Mouse (Mus musculus): ENCODE data around the gene Ptprk.

The Ptprk gene

GRCm38 (mm10) chr10:28297531-28297930 is 222.9 kb downstream of the Ptprk start:
- no peak for DNase-seq (ENCODE audit: low spot score in 2 of 2)

DNA sequence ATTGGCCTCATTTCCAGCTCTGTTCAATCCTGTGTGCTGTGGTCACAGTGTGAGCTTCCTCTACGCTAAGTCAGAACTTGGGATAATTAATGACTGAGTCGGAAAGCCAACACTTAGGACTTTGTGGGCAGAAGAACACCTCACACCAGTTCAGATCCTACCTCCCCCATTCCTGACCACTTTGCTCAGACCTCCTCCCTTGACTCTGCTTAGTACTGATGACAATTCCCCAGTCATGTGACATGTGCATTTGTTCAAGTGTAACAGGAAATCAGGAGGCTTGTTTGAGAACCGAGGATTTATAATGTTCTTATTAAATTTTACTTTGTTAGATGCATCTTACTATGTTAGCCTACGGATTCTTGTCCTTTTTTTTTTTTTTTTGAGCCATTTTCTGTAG is 224.6 kb downstream of the Ptprk start:
- no peak for DNase-seq (ENCODE audit: low spot score in 2 of 2)

DNA sequence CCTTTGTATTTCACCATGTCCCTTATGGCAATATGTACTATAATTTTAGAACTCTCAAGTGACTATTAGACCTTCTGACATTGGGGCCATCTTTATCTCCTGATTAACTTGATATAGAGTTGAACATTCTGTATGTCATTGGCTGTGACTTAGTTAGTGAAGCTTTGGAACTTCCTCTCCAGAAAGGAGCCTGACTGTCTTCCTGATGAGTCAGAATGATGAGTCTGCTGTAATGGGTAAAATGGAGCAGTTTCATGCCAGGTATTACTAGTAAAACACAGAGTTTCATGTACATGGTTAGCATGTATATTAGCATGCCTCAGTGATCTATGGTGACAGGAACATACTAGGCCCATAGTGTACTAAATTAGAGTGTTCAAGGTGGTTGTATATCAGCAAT is 229.2 kb downstream of the Ptprk start:
- DNase-seq (ENCODE audit: low spot score in 2 of 2), result no peak

DNA sequence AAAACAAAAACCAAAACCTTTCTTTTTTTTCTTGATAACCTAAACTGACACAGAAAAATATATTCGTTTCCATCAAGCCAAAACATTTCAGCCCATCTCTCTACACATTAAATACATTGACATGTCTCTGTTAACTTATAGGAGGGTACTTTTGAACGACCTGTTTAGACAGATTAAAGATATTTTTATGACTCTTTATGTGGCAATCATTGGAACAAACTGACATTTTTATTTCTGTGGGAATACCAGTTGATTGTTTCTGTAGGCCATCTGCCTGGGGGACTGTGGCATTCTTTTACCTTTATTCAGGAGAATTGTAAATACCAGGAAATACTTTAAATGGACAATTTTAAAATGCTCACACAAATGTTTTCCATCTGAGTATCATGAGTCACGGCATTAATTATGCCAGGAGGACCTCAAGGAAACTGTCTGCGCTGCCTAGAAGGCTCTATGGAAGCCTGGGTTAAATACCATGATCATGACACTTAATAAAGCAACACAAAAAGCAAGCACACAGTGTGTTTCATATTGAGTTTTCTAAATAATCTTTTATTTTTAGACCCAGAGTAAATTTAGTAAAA is 229.8 kb downstream of the Ptprk start:
- no peak for DNase-seq (ENCODE audit: low spot score in 2 of 2)

- no peak for DNase-seq (ENCODE audit: low spot score in 2 of 2)
These were observed 231.9 kb downstream of the Ptprk start for GRCm38 (mm10) chr10:28306451-28307086.

- no peak for DNase-seq (ENCODE audit: low spot score in 2 of 2)
These were observed 236.7 kb downstream of the Ptprk start for GRCm38 (mm10) chr10:28311369-28311768.

DNA sequence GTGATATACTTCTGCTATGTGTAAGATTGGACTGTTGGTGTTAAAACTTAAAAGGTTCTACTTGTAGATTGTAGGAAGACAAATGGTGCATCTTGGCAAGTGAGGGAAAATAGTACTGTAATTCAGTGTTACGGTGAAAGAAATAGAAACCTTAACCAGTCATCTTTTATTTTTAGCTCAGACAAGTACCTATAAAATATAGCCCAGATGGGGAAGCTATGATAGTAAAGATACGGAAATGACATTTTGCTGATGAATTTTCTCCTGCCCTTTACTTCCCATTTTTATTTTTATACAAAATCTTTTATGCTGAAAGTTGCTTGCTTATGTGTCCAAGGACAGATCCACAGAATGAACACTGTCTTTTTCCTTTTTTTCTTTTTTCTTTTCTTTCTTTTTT is 248.4 kb downstream of the Ptprk start:
- no peak for DNase-seq (ENCODE audit: low spot score in 2 of 2)

- DNase-seq (ENCODE audit: low spot score in 2 of 2), result no peak
These were observed 260.6 kb downstream of the Ptprk start for GRCm38 (mm10) chr10:28335232-28335631.

GRCm38 (mm10) chr10:28338536-28338935 is 263.9 kb downstream of the Ptprk start:
- no peak for DNase-seq (ENCODE audit: low spot score in 2 of 2)

DNA sequence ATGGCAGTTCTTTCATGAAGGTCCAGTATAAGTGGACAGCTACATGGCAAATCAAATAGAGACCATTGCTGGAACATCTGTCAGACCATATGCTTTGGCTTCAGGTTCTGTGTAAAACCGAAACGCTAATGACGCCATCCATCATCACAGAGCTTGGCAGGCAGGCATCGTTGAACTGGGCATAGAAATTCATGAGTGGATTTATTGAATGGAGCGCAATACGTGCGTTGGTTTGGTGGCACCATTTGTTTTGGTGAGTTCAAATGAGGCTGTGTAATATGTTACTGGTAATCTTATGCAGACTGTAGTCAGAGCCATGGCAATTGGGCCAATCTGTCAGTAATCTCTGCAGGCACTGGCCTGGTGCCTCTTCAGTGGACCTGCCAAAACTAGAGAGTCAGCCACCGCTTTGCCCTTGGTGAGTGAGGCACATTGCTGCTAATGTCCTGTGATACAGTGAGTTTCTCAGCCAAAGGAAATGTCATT is 270.6 kb downstream of the Ptprk start:
- DNase-seq (ENCODE audit: low spot score in 2 of 2), result peak in 1 of 2 experiments; percentile 9

DNA sequence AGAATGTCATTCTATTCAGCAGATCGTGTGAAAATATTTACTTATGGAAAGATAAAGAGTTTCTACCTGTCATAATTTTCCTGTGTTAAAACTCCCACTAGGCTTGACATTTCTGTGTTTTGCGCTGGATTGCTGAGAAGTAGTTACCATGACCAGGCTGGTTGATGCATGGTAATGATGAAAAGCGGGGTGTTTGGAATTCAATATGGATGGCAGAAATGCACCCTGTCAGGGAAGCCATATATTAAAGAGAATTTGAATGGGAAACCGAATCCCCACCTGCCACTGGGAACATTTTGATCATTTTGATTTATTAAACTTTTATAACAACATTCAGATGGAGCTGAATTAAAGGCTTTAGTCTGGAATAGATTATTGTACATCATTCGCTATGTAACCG is 290.7 kb downstream of the Ptprk start:
- no peak for DNase-seq (ENCODE audit: low spot score in 2 of 2)

DNA sequence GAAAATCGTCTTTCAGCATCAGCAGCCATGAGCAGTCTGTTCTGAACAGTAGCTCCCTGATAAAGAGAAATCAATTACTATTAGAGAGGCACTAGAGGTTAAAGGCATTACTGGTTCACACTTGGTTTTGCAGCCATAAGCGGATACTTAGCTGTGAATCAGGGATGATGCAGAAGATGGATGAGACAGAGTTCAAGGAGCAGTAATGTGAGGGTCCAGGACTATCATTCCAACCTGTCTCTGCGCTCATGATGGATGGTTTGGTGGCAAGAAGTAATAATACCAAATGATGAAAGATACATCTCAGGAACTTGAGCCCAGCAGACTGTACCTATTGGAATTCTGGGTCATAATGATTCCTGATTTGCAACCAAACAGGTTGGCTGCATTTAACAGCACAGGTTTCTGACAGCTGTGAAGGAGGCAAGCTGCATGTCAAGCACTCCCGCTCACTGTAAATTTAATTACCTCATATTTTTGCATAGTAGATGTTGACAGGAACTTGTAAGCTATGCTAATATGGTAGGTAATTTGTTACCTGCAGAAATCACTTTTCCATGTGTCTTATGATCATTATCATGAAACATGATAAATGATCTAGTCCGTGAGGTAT is 291.6 kb downstream of the Ptprk start:
- DNase-seq (ENCODE audit: low spot score in 2 of 2), result no peak

- no peak for DNase-seq (ENCODE audit: low spot score in 2 of 2)
These were observed 295.2 kb downstream of the Ptprk start for GRCm38 (mm10) chr10:28369808-28370207.

GRCm38 (mm10) chr10:28374874-28375273 is 300.3 kb downstream of the Ptprk start:
- DNase-seq (ENCODE audit: low spot score in 2 of 2), result no peak

DNA sequence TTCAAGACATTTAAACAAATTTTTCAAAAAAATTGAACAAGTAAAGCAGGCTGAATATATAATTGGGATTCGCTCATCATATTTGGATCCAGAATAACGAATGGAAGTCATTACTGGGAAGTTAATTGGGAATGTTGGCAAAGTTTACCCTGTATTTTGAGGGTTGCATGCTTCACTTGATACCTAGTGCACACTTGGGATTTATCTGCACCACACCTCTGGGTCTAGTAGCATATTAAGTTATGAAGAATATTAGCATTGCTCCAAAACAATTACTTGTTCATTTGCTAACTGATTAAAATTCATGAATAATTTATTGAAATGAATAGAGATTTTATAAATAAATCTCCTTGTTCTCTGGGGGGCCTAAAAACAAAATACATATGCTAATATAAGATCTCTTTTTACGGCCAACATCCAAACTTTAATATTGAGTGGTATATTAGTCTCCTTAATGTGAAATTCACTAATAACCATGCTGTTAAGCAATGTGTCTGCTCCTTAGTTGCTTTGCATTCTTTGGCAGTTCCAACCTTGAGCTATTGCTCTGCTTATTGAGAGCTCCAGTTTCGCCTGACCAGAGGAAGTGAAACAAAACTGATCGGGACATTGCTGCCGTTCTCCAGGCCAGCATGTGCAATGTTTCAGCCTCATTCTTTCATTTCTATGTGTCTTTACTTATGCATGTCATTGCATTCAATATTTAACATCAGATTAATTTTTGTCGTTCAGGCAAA is 305.3 kb downstream of the Ptprk start:
- no peak for DNase-seq (ENCODE audit: low spot score in 2 of 2)

DNA sequence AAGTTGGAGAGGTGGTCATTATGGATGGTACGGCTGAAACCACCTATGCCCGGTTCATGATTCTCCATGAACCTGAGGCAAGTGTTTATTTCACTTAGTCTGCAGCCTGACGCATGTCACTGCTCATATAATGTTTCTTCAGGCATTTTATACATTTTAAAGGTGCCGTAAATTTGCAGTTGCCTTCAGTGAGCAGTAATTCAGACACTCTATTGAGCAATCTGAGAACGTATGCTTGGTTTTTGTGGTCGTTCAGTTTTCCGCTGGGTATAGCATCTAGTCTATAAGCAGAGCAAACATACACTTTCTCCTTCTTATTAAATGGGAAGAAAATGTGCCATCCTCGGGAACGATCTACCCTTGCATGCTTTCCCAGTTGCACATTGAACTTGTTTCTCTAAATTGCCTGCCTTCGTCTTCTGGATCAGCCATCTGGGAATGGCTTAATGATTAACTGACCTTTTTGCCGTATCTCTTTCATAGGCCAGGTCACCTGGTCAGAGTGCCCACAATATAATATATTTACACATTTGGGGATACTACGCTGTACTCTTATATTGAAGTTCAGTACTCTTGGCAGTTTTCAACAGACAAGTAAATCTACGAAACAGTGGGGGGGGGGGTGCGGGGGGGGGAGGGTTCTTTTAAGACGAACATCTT is 313.1 kb downstream of the Ptprk start:
- DNase-seq (ENCODE audit: low spot score in 2 of 2), result no peak

GRCm38 (mm10) chr10:28391168-28391567 is 316.5 kb downstream of the Ptprk start:
- no peak for DNase-seq (ENCODE audit: low spot score in 2 of 2)

DNA sequence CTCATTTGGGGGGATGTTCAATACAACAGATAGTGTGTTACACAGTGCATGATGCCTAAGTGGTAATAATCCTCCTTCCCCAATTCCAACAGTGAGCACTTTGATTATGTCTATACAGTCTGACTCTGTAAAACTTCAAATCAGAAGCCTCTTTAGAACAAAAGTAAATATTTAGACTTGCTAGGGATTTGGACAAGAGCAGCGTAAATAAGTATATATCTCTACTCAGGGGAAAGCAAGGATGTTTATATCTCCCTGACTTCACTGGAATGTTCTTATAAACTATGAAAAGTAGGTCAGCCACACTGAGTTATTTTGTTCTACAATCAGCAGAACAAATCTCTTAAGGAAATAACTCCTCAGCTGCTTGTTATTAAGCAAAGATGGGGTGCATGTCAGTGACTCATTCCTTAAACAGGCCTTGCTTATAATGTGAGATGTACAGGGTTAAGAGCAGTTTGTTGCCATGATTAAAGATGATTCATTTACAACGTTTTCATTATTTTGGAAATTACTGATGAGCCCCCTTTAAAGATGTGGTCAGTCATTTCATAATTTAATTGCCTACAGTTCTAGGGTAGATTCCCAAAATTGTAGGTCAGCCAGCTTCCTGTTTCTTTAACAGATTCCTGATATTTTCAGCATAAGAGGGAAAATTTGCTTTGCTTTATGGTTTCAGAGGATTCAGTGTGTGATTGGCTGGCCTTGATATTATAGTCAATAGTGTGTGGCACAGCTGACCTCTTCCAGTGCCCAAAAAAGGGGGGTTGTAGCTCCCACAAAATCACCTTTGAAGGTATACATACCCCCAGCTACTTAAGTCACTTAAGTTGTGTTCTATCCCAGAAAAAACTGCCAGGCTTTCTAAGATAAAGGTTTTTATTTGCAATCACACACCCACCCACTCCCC is 321.2 kb downstream of the Ptprk start:
- DNase-seq (ENCODE audit: low spot score in 2 of 2), result no peak

- peak in 1 of 2 experiments; percentile 14 for DNase-seq (ENCODE audit: low spot score in 2 of 2)
These were observed 321.9 kb downstream of the Ptprk start for GRCm38 (mm10) chr10:28396520-28396915.

- DNase-seq (ENCODE audit: low spot score in 2 of 2), result no peak
These were observed 327.2 kb downstream of the Ptprk start for GRCm38 (mm10) chr10:28401796-28402195.

DNA sequence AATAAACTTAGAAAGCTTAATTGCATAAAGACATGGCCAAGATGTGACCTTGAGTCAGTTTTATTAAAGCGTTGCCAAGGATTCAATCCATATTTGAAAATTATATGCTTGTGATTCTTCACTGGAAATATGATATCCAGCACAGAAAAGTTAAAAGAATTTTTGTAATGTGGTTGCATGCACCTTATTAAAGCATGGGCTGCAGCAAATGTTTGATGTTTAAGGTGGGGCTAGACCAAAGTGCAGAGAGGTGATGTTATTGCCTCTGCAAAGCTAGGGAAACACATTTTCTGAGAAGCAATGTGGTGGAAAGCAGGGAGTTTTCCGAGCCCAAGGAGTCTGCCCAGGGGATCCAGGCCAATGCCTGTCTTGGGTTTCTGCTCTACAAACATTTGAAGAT is 334.4 kb downstream of the Ptprk start:
- DNase-seq (ENCODE audit: low spot score in 2 of 2), result no peak
